Mouse (Mus musculus) macrophage (primary cell): ENCODE results near the gene Dmrtb1. TPM values are rescaled to one million over a fixed set of nuclear protein-coding genes. Genes with fewer than 3 reads are reported as not detected.

Experiments
- H3K27ac ChIP-seq: fragments of 350-480 bp; formaldehyde crosslinking; 2 replicates; pipeline ENCODE4 v1.9.0; 2021
- H3K36me3 ChIP-seq: fragments of 350-480 bp; formaldehyde crosslinking; 2 replicates; pipeline ENCODE4 v1.9.0; 2021; ENCODE audit errors: inconsistent target
- H3K4me3 ChIP-seq: fragments of 350-480 bp; formaldehyde crosslinking; 2 replicates; pipeline ENCODE4 v1.9.0; 2021; ENCODE audit errors: inconsistent target
- H3K79me2 ChIP-seq: fragments of 350-480 bp; formaldehyde crosslinking; 2 replicates; pipeline ENCODE4 v1.9.0; 2021; ENCODE audit errors: inconsistent target
- WGBS: methylation state at CpG from one replicate; pipeline ENCODE4 v1.1.7; 2026; ENCODE audit warnings: inconsistent platforms; ENCODE audit not compliant: missing documents; 5-methylcytosine and 5-hydroxymethylcytosine counted together
- polyA plus RNA-seq: library from polyadenylated mRNA; stranded (reverse); fragments of 250-400 nt; gene quantifications from 3 replicates; pipeline ENCODE4 v1.2.4, GENCODE M21; 2018; ENCODE audit warnings: inconsistent platforms

Gene Dmrtb1
- polyA plus RNA-seq, 1 experiment from 2014 or later: not detected

DNA sequence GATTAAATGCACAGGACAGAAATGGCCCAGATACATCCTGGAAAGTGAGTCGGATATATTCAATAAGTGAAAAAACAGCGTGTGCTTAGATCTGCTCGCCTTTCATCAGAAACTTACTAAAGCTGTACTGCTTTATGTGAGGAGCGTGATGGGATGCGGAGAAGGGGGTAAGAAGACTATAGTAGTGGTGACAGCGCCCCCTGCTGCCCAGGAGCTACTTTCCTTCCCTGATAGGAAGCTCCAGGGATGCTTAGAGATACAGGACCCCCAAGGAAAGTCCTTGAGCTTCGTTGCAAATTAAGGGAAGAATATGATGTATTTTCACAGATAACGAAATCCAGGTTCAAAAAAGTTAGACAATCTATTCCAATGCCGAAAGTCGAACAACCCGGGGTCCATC lies 17.1 kb upstream of the Dmrtb1 start:
- Histone ChIP-seq H3K27ac (no peak overlapping the region), H3K36me3 (no peaks in the 10 kb centered on the region), H3K79me2 (no peaks in the 10 kb centered on the region), H3K4me3 (no peak overlapping the region)
- 45% methylated on average over 11 of the region's 11 CpGs for WGBS

DNA sequence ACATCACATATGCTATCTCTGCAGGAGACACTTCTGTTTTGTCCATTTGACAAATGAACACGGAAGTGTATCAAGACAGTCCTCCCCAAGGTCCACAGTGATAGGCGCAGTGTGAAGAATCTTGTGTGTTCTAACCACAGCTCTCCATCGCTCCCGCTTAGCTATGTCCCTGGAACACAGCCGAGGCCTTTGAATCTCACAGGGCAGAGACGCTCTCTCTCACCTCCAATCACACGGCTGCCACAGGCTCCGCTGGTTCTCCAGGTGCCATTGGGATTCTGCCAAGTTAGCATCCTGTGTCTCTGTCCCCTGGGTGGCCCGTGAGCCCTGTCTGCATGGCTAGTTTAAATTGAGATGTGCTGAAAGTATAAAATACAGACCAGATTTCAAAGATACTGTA lies 15.2 kb upstream of the Dmrtb1 start:
- Histone ChIP-seq H3K79me2 (no peaks in the 10 kb centered on the region), H3K27ac (no peak overlapping the region), H3K36me3 (no peaks in the 10 kb centered on the region), H3K4me3 (no peak overlapping the region)
- 94% methylated on average over 9 of the region's 9 CpGs for WGBS

DNA sequence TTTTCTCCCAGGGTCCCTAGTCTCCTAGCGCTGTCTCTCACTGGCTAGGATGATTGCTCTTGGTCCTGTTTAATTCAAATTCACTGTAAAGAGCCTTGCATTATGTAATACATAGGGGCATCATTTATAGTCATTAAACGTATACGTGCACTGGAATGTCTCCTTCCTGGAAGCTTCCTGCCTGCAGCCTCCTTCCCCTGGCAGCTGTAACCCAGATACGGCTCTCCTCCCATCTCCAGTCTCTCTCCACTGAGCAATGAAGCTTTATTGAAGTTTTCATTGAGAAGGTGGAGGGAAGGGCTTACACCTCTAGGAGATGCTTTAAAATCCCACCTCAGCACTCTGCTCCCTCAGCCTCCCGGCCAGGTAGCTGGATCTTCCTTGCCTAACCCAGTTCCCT lies 9.8 kb upstream of the Dmrtb1 start:
- Histone ChIP-seq H3K27ac (no peak overlapping the region), H3K4me3 (no peak overlapping the region), H3K79me2 (no peaks in the 10 kb centered on the region), H3K36me3 (no peaks in the 10 kb centered on the region)
- WGBS: 68% methylated on average over 5 of the region's 5 CpGs

DNA sequence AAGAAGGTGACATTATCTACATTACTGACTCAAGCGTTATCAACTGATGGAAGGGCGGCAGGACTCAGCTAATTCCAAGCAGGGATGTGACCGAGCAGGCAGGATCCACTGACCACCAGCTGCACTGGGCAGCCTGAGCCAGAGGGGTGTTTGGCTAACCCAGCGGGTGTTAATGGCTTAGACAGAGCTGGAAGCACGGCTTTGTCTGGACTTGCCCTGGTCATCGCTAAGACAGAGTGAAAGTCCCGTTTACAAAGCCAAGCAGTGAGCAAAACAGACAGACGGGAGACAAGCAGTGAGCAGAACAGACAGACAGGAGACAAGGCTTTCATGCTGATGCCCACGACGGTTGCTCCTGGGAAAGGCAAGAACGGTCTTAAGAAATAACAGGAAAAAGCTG lies 4.2 kb upstream of the Dmrtb1 start:
- WGBS: 58% methylated on average over 11 of the region's 11 CpGs
- Histone ChIP-seq H3K4me3 (no peak overlapping the region), H3K79me2 (no peaks in the 10 kb centered on the region), H3K36me3 (no peaks in the 10 kb centered on the region), H3K27ac (no peak overlapping the region)

DNA sequence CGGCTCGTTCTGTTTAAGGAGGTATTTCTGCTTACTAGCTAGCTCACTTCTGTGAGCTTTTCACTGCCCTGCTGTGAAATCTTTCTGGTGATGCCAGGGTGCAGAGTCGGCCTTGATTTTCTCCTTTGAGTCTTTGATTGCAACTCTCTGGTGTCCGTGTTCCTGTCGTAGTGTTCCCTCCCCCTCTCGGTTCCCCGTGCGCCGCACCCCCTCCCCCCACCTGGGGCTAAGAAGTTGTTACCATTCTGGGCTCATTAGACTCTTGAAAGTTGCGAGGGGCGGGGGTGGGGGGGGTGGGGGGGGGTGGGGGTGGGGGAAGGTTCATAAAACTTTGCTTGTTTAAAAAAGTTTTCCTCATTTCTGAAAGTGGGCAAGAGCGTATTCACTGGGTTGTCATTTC lies 3.1 kb upstream of the Dmrtb1 start:
- WGBS: 41% methylated on average over 8 of the region's 12 CpGs
- no peaks in the 10 kb centered on the region for H3K79me2 ChIP-seq
- no peak overlapping the region for H3K27ac ChIP-seq
- H3K4me3 ChIP-seq: no peak overlapping the region
- no peaks in the 10 kb centered on the region for H3K36me3 ChIP-seq

DNA sequence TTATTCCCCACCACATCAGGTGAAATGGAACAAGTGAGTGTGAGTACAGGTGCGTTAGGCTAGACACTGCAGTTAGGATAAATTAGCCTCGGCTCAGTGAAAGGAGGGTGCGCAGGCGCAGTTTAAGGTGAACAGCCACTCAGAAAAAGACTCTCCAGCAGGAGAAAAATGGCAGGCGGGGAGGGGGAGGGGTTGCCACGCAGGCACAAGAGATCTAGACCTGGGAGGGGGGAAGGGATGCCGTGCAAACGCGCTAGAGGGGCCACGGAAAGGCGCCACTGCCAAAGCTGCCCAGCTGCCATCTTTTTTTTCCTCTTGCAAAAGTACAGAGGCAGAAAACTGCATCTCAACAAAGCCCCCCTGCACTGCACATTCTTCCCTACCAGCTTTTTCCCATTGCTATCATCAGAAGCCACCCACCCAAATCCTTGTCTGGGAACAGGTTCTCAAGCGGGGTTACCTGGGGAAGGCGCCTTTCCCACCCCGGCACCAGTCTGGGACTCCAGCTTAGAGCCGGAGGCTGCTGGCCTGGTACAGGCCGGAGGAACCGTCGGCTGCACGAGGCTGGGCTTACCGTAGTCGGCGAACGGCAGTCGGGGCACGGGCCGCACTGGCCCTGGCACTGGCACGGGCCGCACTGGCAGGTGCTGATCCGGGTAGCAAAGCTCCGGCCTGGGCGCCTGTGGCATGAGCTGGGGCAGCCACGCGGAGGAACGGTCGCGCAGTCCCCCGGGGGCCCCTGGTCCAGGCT lies 849 bp downstream of the Dmrtb1 start:
- H3K4me3 ChIP-seq: no peak overlapping the region
- H3K27ac ChIP-seq: no peak overlapping the region
- no peaks in the 10 kb centered on the region for H3K36me3 ChIP-seq
- no peaks in the 10 kb centered on the region for H3K79me2 ChIP-seq
- 91% methylated on average over 23 of the region's 37 CpGs for WGBS

DNA sequence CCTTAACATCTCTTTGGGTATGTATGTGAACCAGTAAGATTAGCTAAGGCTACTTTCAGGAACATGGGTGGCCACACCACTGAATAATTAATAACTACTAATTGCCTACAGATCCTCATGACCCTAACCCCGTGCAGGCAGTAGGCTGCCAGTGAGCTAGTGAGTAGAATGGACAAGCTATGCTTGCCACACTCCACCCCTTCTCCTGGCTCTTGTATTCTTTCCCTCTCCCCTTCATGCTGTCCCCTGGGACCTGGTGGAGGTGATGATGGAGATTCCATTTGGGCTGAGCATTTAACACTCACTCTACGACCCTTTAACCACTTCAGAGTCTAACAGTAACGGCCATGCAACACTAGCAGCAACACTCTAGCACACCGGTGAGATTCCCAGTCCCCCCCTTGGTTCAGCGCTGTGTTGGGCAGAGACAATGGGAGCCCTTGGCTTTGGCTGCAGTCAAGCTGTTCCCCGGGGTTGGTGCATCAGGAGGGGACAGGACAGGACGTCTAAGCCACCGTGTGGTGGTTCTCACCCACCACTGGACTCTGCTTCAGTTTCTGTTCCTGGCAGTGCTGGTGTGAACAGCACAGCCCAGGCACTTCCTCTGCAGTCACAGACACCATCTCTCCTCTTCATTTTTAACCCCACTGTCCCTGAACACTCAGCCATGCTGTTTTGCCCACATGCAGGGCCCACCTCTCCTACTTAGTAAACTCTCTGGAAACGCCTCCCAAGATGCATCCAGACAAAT lies 2.8 kb downstream of the Dmrtb1 start:
- Histone ChIP-seq H3K4me3 (no peak overlapping the region), H3K36me3 (no peaks in the 10 kb centered on the region), H3K79me2 (no peaks in the 10 kb centered on the region), H3K27ac (no peak overlapping the region)
- 47% methylated on average over 9 of the region's 9 CpGs for WGBS

DNA sequence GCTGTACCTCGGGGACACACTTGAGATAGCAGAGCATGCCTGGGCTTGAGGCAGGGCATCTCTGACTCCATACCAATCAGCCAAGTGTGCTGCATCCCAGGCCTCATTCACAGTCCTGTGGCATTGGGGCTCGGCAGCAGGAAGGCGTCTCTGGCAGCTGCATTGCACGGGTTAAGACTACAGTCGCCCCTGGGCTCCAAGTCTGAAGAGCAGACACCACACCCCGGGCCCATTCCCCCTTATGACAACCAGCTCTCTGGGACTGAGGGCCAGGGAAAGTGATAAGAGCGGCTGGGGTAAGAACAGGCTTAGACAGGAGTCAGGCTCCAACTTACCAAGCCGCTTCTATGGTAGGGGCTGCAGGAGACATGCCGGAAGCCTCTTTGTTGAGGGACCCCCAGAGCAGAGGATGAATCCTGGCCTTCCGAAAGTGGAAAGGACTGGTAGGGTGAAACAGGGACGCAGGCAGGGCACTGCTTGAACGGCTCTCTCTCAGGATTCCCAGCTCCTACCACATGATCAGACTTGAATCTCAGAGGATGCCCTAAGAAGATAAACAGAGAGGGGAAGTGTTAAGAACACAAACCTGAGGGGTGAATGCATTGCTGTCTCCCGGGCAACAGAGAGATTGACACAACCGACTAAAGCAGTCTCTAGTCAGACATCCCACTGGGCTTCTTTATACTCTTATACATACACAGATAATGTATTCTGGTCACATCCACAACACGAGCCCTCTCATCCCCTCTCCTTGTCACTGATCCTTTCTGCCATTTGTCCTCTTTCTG lies 3.5 kb downstream of the Dmrtb1 start:
- no peak overlapping the region for H3K27ac ChIP-seq
- 83% methylated on average over 15 of the region's 15 CpGs for WGBS
- H3K36me3 ChIP-seq: no peaks in the 10 kb centered on the region
- no peaks in the 10 kb centered on the region for H3K79me2 ChIP-seq
- no peak overlapping the region for H3K4me3 ChIP-seq

DNA sequence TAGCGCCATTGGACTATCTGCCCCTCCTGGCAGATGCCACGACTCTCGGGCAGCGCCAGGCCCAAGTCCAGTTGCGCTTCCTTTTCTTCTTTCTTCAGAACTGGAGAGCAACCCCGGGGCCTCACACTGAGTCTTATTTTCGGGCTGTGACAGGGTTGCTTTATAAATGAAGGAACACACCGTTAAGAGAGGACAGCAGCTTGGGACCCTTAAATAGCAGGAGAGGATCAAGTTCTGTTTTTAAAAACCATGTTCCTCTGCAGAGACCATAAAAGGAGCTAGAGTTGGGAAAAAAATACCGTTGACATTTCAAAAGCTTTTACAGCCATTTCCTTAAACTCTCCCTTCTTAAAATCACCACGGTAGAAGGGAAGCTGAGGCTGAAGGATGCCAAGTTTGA lies 8.4 kb downstream of the Dmrtb1 start:
- no peaks in the 10 kb centered on the region for H3K36me3 ChIP-seq
- 6% methylated on average over 10 of the region's 10 CpGs for WGBS
- no peaks in the 10 kb centered on the region for H3K79me2 ChIP-seq
- no peak overlapping the region for H3K4me3 ChIP-seq
- H3K27ac ChIP-seq: no peak overlapping the region

DNA sequence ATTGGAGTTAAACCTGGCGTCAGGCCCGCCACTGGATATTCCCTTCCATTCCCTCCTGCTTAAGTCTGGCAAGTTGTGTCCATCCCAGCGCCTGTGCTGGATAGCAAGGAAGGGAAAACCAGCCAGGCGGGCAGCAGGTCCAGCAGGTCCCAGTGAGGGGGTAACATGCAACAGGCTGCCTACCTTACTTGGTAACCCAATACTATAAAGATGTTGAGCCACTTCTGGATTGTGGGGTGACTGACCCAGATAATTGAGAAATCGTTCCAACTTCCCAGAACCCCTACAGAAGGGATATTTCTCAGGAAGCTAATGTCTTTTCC lies 9.7 kb downstream of the Dmrtb1 start:
- Histone ChIP-seq H3K27ac (no peak overlapping the region), H3K36me3 (no peaks in the 10 kb centered on the region), H3K4me3 (no peak overlapping the region), H3K79me2 (no peaks in the 10 kb centered on the region)
- 39% methylated on average over 5 of the region's 5 CpGs for WGBS

DNA sequence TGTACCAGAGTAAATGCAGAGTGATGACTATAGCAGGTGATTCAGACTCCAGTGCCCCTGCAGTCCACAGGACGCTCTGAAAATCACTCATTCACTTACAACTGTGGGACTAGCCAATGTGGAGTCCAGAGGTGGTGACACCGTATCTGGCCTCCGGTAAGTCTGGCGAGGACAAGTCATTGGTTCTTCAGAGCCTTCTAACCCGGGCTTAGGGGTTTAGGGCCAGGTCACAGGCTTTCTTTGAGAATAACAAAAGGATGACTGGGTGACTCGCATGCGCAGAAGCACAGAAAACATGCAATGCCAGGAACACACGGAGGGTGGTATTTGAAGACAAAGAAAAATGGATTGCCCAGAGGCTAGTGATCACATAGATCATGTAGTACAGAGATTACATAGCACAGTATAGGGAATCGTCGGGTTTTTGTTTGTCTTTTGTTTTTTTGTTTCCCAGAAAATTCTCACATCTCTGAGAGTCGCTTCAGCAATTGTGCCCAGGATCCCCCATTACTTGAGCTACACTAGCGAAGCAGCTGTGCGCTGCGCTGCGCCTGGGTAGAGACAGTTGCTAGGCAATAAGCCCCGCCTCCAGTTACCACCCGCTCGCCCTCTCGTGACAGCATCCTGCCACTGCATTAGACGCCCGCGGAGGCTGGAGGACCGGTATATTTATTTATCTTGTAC lies 10.2 kb downstream of the Dmrtb1 start:
- no peak overlapping the region for H3K4me3 ChIP-seq
- no peak overlapping the region for H3K27ac ChIP-seq
- no peaks in the 10 kb centered on the region for H3K79me2 ChIP-seq
- no peaks in the 10 kb centered on the region for H3K36me3 ChIP-seq
- WGBS: 26% methylated on average over 23 of the region's 23 CpGs

DNA sequence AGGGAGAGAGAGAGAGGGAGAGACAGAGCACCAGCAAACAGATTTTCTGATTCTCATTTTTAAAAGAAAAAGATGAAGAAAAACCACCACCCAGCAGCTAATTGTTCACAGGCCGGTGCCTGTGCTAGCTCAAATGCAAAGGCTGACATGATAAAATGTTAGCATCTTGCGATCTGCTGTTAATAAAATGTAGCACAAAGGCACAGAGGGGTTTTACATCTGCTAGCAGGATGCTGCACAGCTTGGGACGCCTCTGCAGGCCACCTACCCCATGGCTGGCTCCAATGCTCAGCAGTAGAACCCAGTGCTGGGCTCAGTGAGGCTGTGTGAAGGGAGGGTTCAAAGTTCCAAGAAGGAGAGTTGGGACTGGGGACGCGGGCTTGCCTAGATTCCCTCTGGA lies 13.3 kb downstream of the Dmrtb1 start:
- Histone ChIP-seq H3K27ac (no peak overlapping the region), H3K36me3 (no peaks in the 10 kb centered on the region), H3K4me3 (no peak overlapping the region), H3K79me2 (no peaks in the 10 kb centered on the region)
- 71% methylated on average over 5 of the region's 5 CpGs for WGBS

DNA sequence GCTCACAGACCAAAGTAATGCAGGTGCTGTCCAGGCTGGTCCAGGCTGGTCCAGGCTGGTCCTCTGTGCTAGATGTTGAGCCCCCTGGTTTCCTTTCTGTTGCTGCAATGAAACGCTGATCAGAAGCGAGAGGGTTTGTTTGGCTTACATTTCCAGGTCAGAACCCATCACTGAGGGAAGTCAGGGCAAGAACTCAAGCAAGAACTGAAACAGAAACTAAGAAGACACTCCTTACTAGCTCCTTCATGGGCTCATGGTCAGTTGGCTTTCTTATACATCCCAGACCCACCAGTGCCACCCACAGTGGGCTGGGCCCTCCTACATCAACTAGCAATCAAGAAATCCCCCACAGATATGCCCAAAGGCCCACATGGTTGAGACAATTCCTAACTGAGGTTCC lies 15.5 kb downstream of the Dmrtb1 start:
- H3K79me2 ChIP-seq: no peaks in the 10 kb centered on the region
- H3K4me3 ChIP-seq: no peak overlapping the region
- 42% methylated on average over 2 of the region's 2 CpGs for WGBS
- no peaks in the 10 kb centered on the region for H3K36me3 ChIP-seq
- no peak overlapping the region for H3K27ac ChIP-seq

DNA sequence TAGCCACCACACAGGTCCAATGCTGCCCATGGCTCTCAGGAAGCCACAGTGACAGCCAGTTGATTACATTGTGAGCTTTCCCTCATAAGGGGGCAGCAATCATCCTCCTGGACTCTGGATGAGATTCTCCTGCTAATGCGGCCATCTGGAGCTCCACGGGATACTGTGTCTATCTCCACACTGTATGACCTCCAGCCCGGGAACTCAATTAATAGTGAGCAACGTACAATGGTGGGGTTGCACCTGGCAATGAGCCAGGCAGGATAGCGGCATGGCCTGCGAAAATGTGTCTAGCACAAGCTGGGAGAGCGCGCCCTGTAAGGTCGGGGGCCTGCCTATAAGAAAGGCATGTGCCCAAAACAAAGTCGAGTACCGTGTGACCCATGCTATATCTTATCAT lies 23.4 kb downstream of the Dmrtb1 start:
- Histone ChIP-seq H3K4me3 (no peak overlapping the region), H3K79me2 (no peaks in the 10 kb centered on the region), H3K27ac (no peak overlapping the region), H3K36me3 (no peaks in the 10 kb centered on the region)
- WGBS: 92% methylated on average over 11 of the region's 11 CpGs

DNA sequence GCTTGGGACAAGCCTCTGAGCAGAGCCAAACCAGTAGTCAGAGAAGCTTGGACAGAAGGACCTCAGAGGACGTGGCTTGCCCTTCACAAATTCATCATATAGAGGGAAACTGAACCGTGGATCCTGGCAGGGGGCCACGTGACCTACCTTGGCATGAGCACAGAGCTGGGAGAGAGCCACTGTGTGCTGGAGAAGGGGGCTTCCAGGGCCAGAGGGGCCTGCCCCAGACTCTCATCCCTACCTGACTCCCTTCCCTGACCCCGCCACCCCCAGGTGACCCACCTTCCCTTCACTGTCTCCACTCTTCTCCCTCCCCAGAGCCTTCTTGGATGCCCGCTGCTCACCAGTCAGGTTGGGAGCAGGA lies 30.8 kb downstream of the Dmrtb1 start:
- Histone ChIP-seq H3K27ac (no peak overlapping the region), H3K36me3 (no peaks in the 10 kb centered on the region), H3K79me2 (no peaks in the 10 kb centered on the region), H3K4me3 (no peak overlapping the region)
- 42% methylated on average over 5 of the region's 5 CpGs for WGBS
